Mouse (Mus musculus) gastrocnemius, postnatal 10 days (tissue): ENCODE results near the gene Fetub. TPM values are rescaled to one million over a fixed set of nuclear protein-coding genes. Genes with fewer than 3 reads are reported as not detected.

Source experiments
- DNase-seq: peaks from one replicate; pipeline ENCODE4 v3.0.0; 2021; ENCODE audit warnings: mixed read lengths
- long read RNA-seq, 2 experiments: library from polyadenylated mRNA; stranded (forward); transcript quantifications; one replicate each; pipeline ENCODE4 v2.0.0; 2021
- total RNA-seq, 2 experiments: library from RNA; stranded (reverse); gene quantifications; 2 replicates each; pipeline ENCODE4 v1.2.3; 2021

Gene Fetub
- under 1 TPM in 1 of 2 experiments, not detected in 1; 0.54 TPM for total RNA-seq
- long read RNA-seq, experiment 1, result 0 reads
- long read RNA-seq, experiment 2, result 0 reads

DNA sequence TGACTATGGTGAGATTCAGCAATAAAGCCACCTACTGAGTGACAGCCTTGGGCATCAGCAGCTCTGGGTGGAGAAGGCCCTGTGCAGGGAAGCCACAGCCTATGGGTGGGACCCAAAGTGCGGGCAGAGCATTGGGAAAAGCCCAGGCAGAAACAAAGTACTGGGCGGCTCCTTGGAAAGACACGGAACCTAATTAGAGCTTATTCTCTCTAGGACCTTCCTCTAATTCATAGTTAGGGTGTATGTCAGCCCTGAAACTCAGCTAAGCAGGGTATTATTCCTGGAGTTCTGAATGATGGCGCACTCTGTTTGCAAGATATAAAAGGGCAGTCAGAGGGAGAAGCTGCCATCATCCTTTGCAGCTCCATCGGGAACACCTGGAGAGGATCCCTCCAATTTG is at the start of gene Fetub:
Gene Fetub (plus strand): TSS at position 301 of the 400 bp plus-strand sequence.
- DNase-seq, result no peak

DNA sequence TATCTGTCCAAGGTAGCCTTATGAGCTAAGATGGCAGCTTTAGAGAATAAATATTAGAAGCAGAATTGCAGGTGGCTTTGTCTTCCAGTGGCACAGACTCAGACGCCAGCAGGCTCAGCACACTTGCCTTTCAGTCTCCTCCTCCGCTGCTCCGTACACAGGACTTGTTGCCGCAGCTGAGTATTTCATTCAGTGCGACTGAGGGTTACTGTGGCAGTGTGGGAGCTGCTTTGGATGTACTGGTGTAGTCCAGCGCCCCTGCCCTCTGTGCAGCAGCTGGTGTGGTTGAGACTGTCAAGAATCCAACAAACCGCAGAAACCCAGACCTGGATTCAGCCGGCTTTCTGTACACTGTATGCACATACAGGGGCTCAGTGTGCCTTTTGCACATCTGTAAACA is 45.7 kb upstream of the Fetub start:
- DNase-seq, result no peak

DNA sequence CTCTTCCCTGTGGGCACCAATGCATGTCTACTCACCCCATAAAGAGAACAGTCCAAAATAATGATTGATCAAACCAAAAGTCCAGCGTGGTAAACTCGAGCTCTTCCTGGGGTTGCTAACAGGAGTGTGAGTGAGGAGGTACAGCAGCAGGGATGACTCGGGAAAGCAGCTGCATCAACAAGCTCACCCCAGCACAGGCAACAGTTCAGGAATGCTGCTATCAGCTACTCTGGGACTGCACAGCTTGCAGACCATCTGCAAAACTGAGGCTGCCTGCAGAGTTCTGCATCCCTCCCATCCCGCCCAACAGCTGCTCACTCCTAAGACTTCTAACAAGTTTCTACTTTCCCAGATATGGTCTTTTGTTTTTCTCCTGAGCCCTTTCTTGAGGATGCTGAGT is 44.8 kb upstream of the Fetub start:
- DNase-seq, result no peak

DNA sequence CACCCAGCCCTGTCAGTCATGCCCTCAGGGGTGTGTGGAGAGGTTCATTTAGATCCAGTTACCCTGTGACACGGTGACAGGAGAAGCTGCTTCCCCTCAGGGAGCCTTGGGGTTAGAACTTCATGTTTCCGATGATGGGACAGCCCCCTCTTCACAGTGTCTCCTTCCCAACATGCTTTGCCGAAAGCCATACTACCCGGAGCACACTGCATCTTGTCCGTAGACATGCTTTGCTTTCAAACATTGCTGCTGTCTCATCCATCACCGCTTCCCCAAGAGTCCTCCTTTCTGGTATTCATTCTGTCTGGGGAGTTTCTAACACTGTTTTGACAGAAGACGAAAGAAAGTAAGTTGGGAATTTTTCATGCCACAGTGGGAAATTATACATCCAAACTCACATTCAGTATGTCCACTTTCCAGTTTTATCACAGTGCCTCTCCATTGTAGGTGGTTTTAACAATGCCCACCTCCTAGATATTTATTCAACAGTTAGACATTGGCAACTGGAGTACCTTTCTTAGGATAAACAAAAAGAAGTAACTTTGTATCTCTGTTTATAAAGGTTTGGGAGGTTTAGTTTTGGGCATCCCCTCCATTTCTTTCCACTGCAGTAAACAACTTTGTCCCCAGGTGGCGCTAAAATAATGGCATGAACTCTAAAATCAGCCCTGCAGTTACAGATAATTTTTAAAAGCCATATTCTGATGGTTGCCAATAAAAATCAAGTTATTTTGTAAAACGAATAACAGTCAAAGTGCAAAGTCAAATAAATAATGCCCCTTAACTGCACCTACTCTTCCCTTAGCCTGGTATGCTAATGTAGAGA is 41.7 kb upstream of the Fetub start:
- peak; percentile 38 for DNase-seq

DNA sequence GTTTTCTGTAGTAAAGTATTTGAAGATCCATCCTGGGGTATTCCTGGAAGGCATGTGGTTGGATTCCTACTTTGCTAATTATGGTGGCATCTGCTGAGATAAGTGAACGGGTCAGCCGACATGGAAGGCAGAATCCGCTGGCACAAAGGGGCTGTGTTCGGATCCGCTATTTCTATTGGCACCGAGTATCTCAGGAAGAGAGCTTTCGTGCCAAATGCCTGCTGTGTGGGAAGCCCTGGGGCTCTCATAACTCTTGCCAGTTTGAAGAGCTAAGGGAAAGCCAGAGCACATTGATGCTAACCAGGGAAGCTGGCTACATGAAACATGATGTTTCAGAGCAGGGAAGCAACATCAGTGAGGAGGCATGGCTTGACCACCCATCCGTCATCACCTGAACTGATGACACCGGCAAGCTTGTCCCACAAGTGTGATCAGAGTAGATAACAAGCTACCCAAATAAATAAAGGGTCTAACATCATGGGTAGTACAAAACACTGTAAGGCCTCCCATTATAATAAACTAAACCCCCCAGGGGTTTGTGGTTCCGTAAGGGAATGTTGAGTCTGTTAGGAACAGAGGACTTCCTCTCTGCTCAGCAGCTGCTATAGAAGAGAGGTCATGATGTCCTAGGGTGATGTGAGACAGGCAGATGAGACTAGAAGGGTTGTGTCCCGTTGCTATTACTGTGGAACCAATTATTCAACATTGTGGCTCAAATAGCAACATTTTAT is 40.3 kb upstream of the Fetub start:
- DNase-seq, result no peak

DNA sequence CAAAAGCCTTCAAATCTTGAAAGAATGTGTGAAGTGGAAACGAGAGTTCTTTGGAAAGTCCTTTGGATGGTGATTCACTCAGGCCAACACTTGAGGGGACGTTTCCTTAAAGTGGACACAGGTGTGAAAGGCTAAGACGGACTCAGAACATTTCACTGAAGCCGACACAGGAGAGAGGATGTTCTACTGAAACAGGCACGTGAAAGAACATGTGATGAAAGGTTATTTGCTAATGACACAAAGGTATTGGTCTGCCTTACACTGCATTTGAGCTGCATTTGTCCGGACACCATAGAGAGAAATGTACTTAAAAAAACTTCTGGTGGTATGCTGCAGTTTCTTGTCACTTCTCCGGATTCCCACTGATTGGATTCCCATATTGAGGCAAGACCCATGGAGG is 39.4 kb upstream of the Fetub start:
- DNase-seq, result no peak

DNA sequence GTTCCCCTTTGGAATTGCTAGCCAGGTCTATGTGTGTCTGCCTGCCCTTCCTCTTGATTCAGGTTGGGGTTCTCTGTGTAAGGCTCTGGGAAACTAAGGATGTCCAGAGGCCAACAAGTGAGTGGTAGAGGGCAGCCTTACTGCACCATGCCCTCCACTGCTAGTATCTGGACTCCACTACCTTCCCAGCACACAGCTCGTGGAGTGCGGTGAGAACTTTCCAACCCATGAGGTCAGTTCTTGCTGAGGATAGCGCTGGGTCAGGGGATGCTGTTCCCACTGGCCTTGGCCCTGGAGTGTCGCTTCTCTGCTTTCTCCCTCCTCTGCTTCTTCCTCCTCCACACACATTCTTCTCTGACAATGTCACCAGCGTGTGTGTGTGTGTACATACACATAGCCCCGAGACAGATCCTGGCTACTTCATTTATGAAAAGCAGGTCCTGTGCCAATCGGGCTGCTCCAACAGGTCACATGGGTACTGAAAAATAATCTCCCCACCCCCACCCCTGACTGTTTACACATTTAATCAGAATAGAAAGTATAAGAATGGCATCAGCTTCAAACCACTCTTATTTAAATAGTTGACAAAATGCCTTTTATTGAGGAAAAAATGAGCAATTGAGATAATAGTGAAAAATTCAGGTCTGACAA is 38.1 kb upstream of the Fetub start:
- DNase-seq, result no peak

DNA sequence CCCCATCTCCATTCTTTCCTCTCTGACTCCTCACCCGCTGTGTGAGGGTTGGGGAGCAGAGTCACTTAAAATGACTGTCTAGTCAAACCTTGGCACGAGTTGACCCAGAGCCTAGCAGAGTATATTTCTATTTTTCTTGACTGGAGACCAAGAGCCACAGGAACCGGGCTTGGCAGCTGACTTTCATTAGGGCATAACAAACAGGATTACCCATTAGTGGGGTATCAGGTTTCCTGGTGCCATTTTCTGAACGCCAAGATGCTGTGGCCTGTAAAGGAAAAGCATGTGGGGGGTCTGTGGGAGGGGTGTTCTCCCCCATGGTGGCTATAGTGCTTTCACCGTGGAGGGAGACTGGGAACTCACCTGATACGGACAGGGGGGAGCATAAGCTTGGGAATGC is 37.2 kb upstream of the Fetub start:
- no peak for DNase-seq

DNA sequence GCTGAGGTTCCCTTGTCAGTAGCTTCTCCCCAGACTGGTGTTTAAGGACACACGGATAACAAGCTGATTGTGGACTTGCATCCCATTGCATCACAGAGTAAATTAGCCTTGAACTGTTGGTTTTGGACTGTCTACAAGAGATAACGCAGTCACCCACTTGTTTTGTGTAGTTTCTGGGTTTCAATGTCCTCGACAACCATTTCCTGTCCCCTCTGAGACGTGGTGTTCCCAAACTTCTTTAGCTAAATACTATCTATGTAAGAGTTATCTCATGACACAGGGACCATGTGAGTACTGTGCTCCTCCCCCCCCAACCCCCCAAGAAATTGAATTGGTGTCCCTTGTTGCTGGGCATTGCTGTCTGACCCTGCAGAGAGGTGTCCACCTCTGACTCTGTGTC is 36.6 kb upstream of the Fetub start:
- DNase-seq, result no peak

DNA sequence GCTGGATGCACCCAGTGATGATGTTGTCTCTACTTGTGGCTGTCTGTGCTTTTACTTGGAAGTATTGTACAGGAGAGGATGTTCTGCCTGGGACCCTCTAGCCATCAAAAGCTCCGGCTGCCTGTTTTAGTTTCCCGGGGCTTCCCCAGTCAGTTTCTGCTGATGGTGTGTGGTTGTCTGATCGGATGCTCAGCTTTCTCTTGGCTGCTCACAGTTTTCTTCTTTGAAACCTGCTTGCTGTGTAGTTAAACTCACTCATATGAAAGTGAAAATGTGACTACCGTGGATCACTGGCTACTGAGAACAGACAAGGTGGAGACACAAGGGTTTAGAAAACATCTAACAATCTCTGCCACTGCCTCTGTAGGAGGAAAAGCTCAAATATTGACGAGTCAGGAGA is 34.7 kb upstream of the Fetub start:
- DNase-seq, result no peak

DNA sequence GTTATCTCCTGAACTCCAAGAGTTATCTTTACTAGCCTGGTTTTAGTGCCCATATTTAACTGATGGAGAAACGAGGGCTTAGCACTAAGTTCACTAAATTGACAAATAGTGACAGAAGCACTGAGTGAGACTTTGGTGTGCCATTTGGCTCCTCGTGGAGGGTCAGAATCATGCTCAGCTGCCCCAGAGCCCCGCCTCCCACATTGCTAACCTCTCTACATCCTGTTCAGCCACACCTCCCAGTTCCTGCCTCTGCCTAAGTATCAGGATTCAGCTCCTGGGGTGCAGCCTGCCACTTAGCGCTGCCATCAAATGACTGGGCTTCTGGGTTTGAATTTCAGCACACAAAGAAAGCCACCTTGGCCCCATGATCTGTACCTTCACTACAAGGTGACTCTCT is 32.8 kb upstream of the Fetub start:
- DNase-seq, result no peak

DNA sequence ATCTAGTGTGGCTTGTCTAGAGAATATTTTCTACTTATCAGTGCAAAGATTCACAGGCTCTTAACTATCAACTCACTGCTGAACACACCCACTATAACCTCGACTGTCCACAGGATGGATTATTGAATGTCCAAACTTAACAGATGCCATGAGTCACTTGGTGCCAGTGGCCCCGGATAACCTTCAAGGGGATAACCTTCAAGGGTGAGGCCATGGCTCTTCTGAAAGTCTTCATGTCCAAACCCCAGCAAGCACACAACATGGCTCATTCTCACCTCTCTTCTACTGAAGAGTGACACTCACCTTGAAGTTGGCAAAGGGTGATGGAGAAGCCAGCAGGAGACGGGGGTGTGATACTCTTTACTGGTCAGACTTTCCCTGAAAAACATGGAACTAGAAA is 31.4 kb upstream of the Fetub start:
- no peak for DNase-seq

DNA sequence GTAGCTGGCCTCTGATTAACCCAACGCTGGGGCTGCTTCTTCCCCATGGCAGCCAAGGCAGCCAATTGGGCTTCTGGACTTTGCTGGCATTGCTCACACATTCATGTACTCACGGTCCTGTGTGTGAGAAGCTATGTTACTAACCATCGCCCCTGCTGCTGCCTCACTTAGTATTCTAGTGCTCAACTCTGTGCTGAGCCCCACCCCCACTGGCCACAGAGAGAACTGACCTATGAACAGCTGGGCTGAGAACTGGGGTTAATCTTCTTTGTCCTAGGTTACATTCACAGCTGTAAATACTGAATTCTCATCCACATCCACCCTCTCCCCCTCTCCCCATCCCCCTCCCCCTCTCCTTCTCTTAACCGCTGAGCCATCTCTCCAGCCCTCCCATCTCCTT is 29.3 kb upstream of the Fetub start:
- no peak for DNase-seq

DNA sequence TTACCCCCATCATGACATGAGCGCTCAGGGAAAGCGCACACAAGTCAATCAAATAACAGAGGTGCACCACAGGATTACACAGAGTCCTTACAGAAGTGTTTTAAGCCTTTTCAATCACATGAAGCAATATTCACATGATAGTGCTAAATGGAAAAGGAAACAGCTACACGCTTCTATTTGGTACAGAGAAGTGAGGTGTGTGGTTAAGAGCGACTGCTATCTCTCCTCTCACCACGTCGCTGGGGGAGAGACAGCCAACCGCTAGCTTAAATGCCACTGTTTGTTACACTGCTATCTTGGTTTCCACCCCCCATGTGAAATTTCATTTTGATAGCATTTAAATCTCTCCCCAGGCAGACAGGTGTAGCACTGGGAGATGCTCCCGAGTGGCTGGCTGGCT is 28.4 kb upstream of the Fetub start:
- no peak for DNase-seq

DNA sequence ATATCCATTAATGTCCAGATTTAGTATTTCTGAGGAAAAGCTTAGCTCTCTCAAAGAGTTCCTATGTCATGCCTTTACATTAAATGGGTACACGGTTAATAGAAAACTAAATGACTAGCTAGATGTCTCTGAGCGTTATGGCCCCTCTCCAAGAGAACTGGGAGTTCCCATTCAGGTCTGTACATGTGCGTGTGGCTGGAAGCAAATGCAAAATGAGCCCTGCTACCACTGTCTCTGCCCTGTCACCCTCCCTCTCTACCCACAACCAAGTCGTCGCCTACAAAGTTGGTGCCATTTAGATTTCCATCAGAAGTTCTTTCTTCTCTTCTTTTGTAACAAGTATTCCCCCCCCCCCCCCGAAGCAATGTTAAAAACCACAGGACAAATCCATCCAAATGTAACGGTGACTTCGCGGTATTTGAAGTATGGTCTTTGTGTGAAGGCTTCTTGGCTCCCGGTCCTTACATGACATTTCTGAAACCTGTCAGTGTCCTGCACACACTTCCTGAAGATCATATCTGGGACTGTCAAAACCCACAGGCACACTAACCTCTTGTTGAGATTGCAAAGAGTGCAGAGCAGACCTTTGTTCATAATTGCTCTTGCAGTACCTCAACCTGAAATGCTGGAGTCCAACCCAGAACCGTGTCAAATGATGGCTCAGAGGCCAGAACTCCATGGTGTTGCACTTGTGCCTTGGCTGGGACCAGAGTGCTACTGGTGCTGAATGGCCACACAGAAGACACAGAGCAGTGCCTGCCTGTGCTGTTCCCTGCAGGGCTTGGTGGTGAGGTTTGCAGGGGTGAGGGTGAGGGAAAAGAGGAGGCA is 27.2 kb upstream of the Fetub start, which contains the start of gene Ahsg:
Gene Ahsg (plus strand): TSS at position 595 of the 828 bp plus-strand sequence.
- no peak for DNase-seq

DNA sequence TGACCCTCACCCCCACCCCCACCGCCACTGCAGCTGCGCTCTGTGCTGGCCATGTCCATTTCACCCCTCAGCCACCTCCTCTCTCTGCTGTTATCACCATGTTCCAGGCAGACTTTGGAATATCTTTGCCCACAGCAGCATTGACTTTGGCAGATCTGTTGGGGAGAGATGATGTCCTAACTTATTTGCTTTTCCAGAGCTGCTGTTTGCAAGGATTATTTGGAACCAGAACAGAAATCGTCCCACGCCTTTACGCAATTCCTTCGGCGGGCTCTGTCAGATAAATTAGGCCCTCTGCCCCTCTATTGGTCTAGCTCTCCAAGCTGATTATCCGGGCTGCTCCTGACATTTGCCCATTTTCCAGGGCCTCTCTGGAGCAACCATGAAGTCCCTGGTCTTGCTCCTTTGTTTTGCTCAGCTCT is 26.4 kb upstream of the Fetub start:
- no peak for DNase-seq

DNA sequence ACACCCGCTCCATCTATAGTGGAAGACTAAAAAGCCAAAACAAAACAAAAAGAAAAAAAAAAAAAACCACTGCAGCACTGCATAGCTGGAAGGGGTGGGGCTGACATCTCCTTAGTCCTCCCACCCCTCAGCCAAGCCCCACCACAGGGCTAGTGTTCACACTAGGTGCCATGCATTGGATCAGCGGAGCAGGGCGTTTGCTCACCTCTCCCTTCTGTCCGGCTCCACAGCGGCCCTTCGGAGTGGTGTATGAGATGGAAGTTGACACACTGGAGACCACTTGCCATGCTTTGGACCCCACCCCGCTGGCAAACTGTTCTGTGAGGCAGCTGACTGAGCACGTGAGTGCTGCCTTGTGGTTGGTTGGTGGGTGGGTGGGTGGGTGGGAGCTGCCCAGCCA is 24.0 kb upstream of the Fetub start:
- no peak for DNase-seq

DNA sequence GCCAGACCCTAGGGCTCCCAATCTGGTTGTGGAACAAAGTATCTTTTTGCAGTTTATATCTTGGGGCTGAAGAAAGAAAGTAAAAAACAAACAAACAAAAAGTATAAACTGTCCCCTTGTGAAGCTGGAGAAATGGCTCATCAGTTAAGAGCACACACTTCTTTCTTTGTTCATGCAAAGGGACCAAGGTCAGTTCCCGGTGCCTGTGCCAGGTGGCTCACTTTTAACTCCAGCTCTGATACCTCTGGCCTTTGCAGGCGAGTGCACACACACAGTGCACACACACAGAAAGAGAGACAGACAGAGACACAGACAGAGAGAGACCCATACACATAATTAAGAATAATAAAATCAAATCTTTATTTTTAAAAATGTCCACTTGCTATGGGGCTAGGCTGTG is 21.5 kb upstream of the Fetub start:
- DNase-seq, result no peak

DNA sequence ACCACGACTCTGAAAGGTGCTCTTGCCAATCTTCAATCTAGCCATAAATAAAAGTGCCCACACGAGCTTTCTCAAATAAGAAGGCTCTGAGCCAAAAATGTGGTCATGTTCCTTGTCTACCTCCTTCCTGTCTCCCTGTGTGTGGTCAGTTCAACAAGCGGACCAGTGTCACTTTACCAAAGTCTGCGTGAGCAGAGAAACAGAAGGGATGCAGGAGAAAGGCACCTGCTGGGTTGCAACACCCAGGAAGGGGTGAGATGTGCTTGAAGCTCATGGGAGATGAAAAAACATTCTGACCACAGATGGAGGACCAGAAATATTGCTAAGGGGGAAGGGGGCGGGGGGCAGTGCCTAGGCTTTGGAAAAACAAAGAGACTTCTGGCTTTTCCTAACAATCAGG is 18.8 kb upstream of the Fetub start:
- no peak for DNase-seq

DNA sequence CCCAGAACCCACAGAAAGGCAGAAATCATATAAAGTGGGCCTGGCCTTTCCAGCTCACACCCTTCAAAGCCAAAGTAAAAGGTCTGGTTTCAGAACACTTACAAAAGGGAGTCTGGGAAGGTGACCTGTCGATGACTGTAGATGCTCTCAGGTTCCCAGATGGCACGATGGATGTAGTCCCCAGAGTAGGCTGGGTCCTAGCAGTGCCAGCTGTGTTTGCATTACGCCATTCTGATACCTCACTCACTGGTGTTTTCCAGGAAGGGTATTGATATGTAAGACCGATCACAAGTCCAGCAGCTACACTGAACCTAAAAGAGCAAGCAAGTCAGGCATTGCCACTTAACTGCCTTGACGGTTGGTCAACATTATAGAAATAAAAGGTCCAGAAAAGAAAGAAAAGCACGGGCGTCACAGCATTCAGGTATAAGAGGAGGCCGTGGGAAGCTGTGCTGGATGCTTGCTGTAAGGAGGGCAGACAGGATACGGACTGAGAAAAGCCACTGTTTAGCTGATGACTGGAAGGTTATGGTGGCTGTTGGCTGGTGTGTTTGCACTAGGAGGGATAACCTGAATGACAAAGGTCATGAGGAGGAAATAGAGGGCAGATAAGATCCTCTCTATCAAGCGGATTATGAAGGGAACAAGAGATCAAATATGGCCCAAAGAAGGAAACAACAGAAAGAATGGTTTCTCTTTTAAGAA is 18.1 kb upstream of the Fetub start:
- no peak for DNase-seq

DNA sequence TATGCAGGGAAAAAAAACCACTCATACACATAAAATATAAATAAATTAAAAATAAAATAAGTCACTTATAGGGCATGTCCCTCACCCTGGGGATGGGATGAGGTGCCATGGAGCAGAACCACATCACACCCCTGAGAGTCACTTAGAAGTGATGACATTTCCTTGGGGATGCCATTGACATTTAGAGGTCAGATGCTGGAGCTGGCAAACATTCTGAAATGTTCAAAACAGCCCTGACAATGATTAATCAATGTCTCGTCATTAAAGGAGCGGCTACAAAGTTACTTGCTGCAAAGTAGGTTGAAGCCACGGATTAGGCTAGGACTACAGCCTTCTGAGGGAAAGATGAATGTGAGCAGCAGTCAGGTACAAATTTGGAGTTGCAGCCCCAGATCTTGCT is 16.8 kb upstream of the Fetub start:
- no peak for DNase-seq

DNA sequence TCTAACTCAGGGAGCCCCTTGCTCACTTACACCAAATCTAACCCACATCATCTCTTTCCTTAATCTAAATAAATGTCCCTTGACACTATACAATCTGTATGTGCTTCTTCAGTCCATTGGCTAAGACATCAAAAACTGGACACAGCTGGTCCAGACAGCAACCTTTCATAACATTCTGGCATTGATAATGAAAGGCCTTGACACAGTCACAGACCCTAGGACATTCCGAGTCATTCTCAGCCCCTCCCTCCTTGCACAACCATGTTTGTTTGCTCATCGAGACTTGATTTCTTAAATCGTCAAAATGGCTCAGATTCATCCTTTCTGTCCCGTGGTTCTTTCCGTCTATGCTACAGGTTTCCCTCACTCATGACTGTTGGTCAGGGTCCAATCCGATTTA is 8.8 kb upstream of the Fetub start:
- DNase-seq, result no peak
